Mouse (Mus musculus) limb, embryonic 12.5 days (tissue): ENCODE measurements at regions not wholly inside any gene's neighbourhood (a gene's known extent, or its start where the extent isn't known, plus 50 kb on each side); places are given as distances from the start of the nearest gene placed in this dataset.
"Not testable (repeated sequence)": the region's sequence is repeated elsewhere in the genome, so short reads cannot be mapped to it uniquely, and the experiment has no call there.

Source experiments
- ATAC-seq: fragments of 200-750 bp; cut with Nextera tagmentation; 2 replicates; pipeline ENCODE4 v1.8.0; 2017; ENCODE audit warnings: low read depth, moderate TSS enrichment; ENCODE audit not compliant: insufficient number of reproducible peaks, insufficient read depth, low FRiP score, low TSS enrichment
- H3K27ac ChIP-seq: fragments of 300-500 bp; sonication (generic); 2 replicates; pipeline ENCODE4 v1.5.1; 2016; ENCODE audit warnings: mild to moderate bottlenecking, moderate library complexity
- H3K27me3 ChIP-seq: fragments of 300-500 bp; sonication (generic); 2 replicates; pipeline ENCODE4 v1.6.1; 2016; ENCODE audit warnings: mild to moderate bottlenecking, moderate library complexity
- H3K36me3 ChIP-seq: fragments of 300-500 bp; sonication (generic); 2 replicates; pipeline ENCODE4 v1.6.1; 2016; ENCODE audit warnings: mild to moderate bottlenecking, moderate library complexity
- H3K4me1 ChIP-seq: fragments of 300-500 bp; sonication (generic); replicated peaks from 2 replicates; pipeline ENCODE4 v1.6.1; 2016
- H3K4me2 ChIP-seq: fragments of 300-500 bp; sonication (generic); 2 replicates; pipeline ENCODE4 v1.6.1; 2016; ENCODE audit warnings: mild to moderate bottlenecking, moderate library complexity
- H3K4me3 ChIP-seq: fragments of 300-500 bp; sonication (generic); replicated peaks from 2 replicates; pipeline ENCODE4 v1.5.1; 2016; ENCODE audit warnings: mild to moderate bottlenecking
- H3K9ac ChIP-seq: fragments of 300-500 bp; sonication (generic); replicated peaks from 2 replicates; pipeline ENCODE4 v1.6.1; 2016; ENCODE audit warnings: mild to moderate bottlenecking, moderate library complexity
- H3K9me3 ChIP-seq: fragments of 300-500 bp; sonication (generic); 2 replicates; pipeline ENCODE4 v1.6.1; 2016; ENCODE audit warnings: mild to moderate bottlenecking, moderate library complexity
- WGBS: fragments of 180-500 bp; shearing (Covaris S2); methylation state at CpG from one replicate; pipeline ENCODE4 v1.1.7; 2016; 5-methylcytosine and 5-hydroxymethylcytosine counted together

DNA sequence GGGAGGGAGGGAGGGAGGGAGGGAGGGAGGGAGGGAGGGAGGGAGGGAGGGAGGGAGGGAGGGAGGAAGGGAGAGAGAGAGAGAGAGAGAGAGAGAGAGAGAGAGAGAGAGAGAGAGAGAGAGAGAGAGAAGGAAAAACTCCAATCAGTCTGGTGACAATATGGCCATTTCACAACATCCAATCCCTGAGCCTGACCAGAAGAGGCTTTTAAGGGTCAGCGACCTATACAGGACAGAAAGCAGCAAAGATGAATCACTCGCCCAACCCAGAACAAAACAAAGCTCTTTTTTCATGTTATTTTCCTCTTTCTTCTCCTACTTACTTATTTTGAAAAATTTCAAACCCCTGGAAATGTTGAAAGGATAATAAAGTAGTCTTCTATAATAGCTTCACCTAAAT, 84.2 kb upstream of the Ndn start:
- not testable (repeated sequence) for H3K9ac ChIP-seq, H3K27ac ChIP-seq, H3K36me3 ChIP-seq, H3K27me3 ChIP-seq, H3K4me2 ChIP-seq, ATAC-seq, H3K9me3 ChIP-seq, H3K4me3 ChIP-seq, H3K4me1 ChIP-seq
- WGBS: 62% methylated on average over 2 of the region's 2 CpGs

DNA sequence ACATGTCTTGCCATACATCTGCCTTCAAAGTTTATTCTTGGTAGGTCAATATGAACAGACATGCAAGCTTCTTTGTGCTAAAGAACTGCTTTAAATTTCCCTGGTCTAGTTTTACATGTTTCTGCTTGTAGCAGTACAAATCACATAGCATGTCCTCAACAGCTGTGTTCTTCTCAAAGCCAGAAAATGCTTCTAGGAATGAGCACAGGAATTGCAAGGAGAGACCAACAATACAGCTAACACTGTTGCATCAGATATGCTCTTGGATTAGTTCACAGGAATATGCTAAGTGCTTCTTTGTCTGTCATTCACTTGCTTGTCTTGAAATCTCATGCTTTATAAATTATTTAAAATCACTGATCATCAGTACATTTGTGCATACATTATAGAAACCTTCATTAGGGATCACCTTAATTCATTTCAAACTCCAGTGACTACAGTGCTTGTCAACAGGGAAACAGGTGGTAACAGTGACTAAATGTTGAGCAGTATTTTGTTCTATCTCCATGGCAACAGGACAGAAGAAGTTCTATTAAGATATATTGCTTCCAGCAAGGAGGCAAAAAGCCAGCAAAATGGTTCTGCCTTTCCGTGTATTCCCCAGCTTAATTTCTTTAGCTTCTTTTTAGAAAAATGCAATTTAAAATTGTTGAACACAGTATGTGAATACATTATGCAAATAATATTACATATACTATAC, 77.1 kb upstream of the Ndn start:
- Histone ChIP-seq H3K9ac (no peak overlapping the region), H3K27ac (no peak overlapping the region)
- no peak for ATAC-seq

DNA sequence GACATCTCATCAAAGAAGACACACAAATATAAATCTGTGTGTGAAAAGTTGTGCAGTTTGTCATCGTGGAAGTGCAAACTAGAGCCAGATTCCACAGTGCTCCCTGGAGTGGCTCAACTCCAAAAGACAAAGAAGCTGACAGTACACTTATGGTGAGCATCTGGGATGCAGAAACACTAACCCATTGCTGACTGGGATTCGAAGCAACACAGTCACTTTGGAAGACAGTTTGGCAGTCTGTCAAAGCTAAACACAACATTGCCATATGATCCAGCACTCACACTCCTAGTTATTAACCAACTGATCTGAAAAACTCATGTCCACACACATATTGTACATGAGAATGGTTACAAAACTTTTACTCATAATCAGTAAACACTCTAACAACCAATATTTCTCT, 70.2 kb upstream of the Ndn start:
- H3K4me2 ChIP-seq: no peak overlapping the region
- WGBS: 74% methylated on average over 2 of the region's 2 CpGs

More for the DNA sequence above, 77.1 kb upstream of the Ndn start:
- H3K4me1 ChIP-seq: no peaks in the 10 kb centered on the region
- no peaks in the 10 kb centered on the region for H3K36me3 ChIP-seq
- H3K4me2 ChIP-seq: no peak overlapping the region
- no peak overlapping the region for H3K4me3 ChIP-seq
- 58% methylated on average over 1 of the region's 1 CpGs for WGBS
- 0 out of 2 replicates have a peak, but pooled peaks cover 4% of the 10 kb centered on the region for H3K9me3 ChIP-seq
- no peaks in the 10 kb centered on the region for H3K27me3 ChIP-seq

DNA sequence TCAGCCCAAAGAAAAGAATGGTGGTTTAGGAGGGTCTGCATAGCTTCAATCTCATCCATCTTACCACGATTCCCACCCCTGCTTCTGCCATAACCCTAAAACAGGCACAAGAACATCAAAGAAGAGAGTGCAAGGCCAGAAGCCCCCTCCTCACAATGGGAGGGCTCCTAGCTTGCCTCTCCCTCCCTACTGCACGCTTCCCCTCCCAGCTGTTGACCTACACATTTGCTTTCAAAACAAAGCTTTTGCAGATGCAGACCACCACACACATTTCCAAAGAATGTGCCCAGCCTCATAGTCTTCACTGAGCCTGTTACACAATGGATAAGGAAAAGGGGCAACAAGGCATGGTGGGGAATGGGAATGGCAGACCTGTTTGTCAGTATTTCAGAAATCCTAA, 67.9 kb upstream of the Ndn start:
- 56% methylated on average over 2 of the region's 2 CpGs for WGBS
- Histone ChIP-seq H3K27me3 (no peaks in the 10 kb centered on the region), H3K36me3 (no peaks in the 10 kb centered on the region), H3K9me3 (peaks cover 8% of the 10 kb centered on the region), H3K4me3 (no peak overlapping the region), H3K4me1 (no peaks in the 10 kb centered on the region), H3K9ac (no peak overlapping the region), H3K27ac (no peak overlapping the region), H3K4me2 (no peak overlapping the region)
- ATAC-seq: no peak

More for the DNA sequence above, 70.2 kb upstream of the Ndn start:
- Histone ChIP-seq H3K4me3 (no peak overlapping the region), H3K9me3 (peaks cover 12% of the 10 kb centered on the region), H3K27ac (no peak overlapping the region), H3K9ac (no peak overlapping the region), H3K27me3 (no peaks in the 10 kb centered on the region), H3K36me3 (no peaks in the 10 kb centered on the region), H3K4me1 (no peaks in the 10 kb centered on the region)
- no peak for ATAC-seq

DNA sequence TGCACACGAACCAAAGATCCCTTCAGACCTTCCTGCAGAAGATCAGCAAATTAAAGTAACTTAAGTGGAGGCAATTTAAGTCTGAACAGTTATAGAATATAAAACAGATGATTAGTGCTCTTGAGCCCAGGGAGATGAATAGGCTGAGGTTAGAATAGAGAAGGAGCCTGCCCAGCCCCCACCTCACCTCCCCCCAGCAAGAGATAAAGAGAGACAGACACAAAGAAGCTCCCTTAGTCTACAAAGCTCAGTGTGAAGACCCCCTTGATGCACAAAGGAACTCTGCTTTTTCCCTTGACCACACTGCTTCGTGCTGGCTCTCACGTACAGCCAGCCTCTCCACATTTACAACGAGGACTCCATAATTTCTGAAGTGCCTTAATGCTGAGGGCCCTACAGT, 67.3 kb upstream of the Ndn start:
- Histone ChIP-seq H3K4me3 (no peak overlapping the region), H3K9ac (no peak overlapping the region), H3K9me3 (peaks cover 8% of the 10 kb centered on the region), H3K36me3 (no peaks in the 10 kb centered on the region), H3K27me3 (no peaks in the 10 kb centered on the region), H3K4me1 (no peaks in the 10 kb centered on the region), H3K4me2 (no peak overlapping the region), H3K27ac (no peak overlapping the region)
- ATAC-seq: no peak
- 74% methylated on average over 4 of the region's 4 CpGs for WGBS
